ENCODE assay signal across 16 mouse cellular contexts in genomic region chr13:63913136-63913535, GRCm38 (mm10).
"Had no signal": no experiment of that assay in that cellular context is flagged by ENCODE, and none has a peak within 500 bp of the region (broad histone marks: within the 10 kb centered on the region; RNA-seq: fewer than 3 reads in every experiment).

No protein-coding gene starts in this region.

- H3K4me2 ChIP-seq: neural tube, embryonic 13.5 days; neural tube, embryonic 15.5 days; stomach, embryonic 15.5 days had no signal

- H3K9me3 ChIP-seq: neural tube, embryonic 13.5 days; neural tube, embryonic 15.5 days; stomach, embryonic 15.5 days had no signal

- H3K27me3 ChIP-seq: neural tube, embryonic 13.5 days; neural tube, embryonic 15.5 days; stomach, embryonic 15.5 days had no signal

- H3K9ac ChIP-seq: neural tube, embryonic 13.5 days; neural tube, embryonic 15.5 days; stomach, embryonic 15.5 days had no signal

- H3K27ac ChIP-seq: neural tube, embryonic 13.5 days; neural tube, embryonic 15.5 days; stomach, embryonic 15.5 days; stomach, postnatal 0 days had no signal

- H3K36me3 ChIP-seq: neural tube, embryonic 13.5 days; neural tube, embryonic 15.5 days; stomach, embryonic 15.5 days had no signal

- H3K4me3 ChIP-seq: neural tube, embryonic 13.5 days; neural tube, embryonic 15.5 days; stomach, embryonic 15.5 days had no signal

- DNase-seq: retina, postnatal 1 day; right cerebral cortex, adult 18-20 months; right cerebral cortex, postnatal 14 days; right cerebral cortex, postnatal 25 days; right cerebral cortex, postnatal 4 days; spleen, adult 18-20 months; thymus, adult 18-20 months; thymus, adult 2 months; thymus, postnatal 14 days; thymus, postnatal 25 days; thymus, postnatal 36 days; thymus, postnatal 4 days had no signal
